Mouse (Mus musculus) urinary bladder, postnatal 36 days (tissue): ENCODE measurements around the gene Nap1l1.
"Not testable (repeated sequence)": the region's sequence is repeated elsewhere in the genome, so short reads cannot be mapped to it uniquely, and the experiment has no call there.

Experiments used
- DNase-seq, 2 experiments: peaks; one replicate each; pipeline ENCODE4 v3.0.0; 2022; ENCODE audit warnings: low spot score in 2 of 2, mixed read lengths in 1 of 2

Gene Nap1l1

DNA sequence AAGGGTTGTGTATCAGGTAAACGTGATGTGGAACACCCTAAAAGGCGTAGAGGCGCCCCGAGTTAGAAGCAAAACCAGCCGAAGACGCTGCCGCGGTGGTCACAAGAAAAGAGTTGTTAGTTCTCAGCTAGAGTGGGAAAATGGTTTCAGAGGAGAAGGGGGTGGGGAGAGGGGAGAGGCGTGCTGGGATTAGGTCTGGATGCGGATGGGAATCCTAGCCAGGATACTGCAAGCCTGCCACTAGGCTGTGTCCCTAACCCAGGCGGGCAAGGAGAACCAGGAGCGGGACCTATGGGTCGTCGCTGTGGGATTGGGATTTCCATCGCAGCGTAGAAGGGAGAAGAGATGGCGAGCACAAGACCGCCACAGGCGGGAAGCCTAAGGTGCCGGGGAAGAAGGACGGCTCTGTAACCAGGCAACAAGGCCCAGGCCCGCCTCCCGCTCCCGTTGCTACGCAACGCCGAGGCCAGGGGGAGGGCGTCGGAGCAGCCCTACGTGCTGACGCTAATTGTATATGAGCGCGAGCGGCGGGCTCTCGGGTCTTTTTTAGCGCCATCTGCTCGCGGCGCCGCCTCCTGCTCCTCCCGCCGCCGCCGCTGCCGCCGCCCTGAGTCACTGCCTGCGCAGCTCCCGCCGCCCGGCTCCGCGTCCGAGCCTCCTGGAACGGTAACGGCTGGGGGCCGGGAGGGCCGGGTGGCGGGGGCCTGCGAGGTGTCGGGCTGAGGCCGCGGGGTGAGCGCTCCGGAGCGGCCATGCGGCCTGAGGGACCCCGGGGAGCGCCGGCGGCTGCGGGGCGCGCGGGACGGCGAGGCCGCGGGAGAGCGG lies at the start of gene Nap1l1:
Gene Nap1l1, plus strand, starts transcription at position 538 of the 825 bp plus-strand sequence.
- DNase-seq = peak; percentile 96

DNA sequence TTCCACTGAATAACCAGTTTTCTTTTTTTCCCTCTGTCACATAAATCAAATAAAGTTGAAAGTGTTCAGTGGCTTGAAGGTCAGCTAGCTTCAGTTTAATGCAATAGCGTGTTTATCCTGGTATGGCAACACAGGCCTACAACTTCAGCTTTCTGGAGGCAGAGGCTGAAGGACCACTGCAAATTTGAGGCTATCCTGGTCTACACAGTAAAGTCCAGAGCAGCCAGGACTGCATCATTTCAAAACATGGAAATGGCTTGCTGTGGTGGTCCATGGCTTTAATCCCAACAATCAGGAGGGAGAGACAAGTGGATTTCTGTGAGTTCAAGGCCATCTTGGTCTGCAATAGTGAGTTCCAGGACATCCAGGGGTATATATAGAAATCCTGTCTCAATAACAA lies 46.5 kb upstream of the Nap1l1 start:
- DNase-seq = no peak

- no peak for DNase-seq
Measured at GRCm38 (mm10) chr10:111433502-111433901, 39.5 kb upstream of the Nap1l1 start.

GRCm38 (mm10) chr10:111441034-111441440 lies 32.0 kb upstream of the Nap1l1 start:
- no peak for DNase-seq

GRCm38 (mm10) chr10:111444199-111444598 lies 28.8 kb upstream of the Nap1l1 start:
- no peak for DNase-seq

DNA sequence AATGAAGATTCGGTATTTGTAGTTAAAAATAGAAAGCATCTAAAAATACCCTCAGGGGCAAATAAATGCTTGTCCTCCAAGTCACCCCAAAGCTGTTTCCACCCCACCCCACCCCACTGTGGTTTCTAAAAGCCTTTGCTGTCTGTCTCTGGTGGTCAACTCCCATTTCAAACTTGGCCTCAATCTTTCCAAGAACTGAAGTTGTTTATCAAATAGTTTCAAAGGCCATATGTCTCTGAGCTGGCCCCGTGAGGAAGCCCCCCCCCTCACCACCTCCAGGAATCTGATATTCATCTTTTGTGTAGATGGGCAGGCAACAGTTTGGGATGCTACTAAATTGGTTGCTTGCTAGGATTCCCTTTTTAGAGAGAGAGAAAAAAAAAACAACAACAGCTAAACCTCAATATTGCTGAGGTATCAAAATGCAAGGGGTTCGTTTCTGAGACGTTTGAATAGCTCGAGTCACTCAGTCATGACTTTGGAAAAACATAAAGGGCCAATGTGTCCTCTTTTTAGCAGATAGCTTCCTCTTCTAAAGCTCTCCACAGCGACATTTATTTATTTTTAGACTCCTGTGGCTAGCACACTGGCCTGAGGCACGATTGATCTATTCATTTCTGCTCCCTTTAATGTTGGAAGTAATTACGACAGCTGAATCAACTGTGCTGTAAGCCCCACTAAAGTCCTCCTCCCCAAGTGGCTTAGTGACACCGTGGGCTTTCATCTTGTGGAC lies 26.9 kb upstream of the Nap1l1 start:
- no peak for DNase-seq

- DNase-seq = not testable (repeated sequence)
Measured at GRCm38 (mm10) chr10:111446672-111447008, 26.4 kb upstream of the Nap1l1 start.

- not testable (repeated sequence) for DNase-seq
Measured at GRCm38 (mm10) chr10:111449662-111450061, 23.4 kb upstream of the Nap1l1 start.

- no peak for DNase-seq
Measured at GRCm38 (mm10) chr10:111451683-111452322, 21.2 kb upstream of the Nap1l1 start.

DNA sequence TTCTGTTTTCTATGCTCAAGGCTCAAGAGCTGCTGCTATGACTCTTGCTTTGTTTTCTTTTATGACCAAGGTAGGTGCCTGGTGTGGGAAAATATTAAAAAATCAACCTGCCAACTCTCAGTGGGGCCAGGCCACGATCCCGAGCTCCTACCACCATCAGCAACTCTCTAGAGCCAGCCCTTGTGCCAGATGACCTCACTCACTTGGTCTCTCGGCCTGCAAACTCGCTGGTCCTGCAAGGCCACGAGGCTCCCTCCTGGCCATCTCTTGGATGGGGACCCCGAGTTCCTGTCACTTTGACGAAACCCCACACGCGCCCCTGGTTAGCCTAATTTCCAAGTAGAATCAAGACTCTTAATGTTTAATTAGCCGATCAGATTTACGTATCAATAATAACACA lies 20.6 kb upstream of the Nap1l1 start:
- DNase-seq = no peak

DNA sequence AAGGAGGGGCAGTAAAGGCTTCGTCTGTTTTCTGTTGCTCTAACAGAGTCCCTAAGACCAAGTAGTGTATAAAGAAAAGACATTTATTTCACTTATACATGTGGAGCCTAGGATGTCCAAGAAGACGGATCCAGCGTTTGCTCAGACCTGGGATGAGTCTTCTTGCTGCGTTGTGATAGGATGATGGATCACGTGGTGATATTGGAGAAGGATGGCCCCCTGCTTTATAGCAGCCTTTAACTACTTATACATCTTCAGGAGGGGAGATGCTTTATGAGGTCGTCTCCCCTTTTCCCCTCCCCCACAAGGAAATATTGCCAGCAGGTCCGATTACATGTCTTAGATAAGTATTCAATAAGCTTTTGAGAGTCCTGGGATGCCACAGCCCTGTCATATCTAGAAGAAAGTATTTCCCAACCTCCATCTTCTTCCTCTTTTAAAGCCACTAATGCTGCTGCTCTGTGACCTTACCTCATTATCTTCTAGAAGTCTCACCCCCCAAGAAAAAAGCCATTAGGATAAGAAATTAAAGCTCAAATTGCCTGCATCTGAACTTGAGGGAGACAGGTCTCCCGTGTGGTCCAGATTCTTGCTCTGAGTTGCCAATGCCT lies 18.2 kb upstream of the Nap1l1 start:
- no peak for DNase-seq

DNA sequence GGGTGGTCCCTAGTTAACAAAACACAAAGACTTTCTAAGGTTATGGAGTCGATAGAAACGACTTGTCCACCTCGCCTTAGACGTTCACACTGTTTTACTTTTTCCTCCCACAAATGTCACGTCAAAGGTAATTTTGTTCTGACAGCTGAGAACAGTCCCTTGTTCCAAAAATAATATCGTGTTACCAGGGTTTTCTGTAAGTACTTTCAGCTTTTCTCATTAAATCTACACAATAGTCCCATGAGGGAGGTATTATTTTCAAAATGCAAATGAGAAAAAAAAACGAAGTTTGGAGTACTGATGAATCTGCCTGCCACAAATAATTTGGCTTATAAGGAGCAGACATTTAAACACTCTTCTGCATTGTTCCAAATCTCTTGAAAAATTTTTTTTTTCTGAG lies 14.9 kb upstream of the Nap1l1 start:
- no peak for DNase-seq

DNA sequence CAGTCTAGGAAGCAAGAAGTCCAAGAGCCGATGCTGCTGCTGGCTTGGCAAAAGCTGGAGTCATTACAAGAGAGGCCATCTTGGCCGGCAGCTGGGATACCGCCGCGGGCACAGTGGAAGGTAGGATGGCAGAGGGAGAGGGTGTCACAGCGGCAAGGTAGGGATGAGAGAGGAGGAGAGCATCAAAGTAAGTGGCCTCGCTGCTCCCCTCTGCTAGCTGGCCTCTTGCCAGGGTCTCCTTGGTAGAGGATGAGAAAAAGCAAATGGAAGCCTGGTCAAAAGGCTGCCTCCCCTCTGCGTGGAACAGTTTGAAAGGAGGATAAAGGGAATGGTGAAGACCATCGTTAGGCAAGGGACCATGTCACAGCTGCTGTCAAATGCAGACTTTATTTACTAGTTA lies 14.0 kb upstream of the Nap1l1 start:
- no peak for DNase-seq

DNA sequence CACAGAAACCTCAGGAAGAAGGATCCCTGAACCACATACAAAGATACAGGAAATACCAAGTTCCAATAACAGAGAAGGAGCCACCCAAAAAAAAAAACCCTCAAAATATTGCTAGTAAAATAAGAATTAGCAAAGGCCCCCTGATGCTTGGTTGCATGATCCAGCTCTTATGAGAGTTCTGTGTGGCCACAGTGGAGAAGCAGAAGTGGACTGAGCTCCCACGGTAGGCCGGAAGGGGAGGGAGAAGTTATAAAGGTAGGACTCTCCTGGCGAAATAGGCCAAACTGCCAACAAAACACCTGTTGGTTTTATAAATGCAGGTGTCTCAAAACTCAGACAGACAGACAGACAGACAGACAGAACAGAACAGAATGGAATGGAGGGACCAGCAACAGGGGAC lies 13.1 kb upstream of the Nap1l1 start:
- no peak for DNase-seq

DNA sequence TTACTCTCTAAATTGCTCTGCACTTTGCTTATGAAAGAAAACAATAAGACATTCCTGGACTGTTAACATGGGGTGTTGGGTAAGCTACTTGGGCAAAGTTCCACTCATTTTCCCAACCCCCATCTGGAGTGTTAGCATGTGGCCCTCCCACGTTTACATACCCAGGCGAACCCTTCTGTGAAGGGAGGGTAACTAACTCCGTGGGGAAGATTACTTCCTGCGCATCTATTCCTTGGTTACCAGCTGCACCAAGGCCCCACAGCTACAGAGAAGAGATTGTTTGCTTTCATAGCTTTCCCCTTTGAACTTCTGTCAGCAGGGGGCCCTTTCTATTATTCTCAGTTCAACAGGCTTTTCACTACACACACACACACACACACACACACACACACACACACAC lies 12.6 kb upstream of the Nap1l1 start:
- no peak for DNase-seq

GRCm38 (mm10) chr10:111464833-111465232 lies 8.2 kb upstream of the Nap1l1 start:
- DNase-seq = no peak

DNA sequence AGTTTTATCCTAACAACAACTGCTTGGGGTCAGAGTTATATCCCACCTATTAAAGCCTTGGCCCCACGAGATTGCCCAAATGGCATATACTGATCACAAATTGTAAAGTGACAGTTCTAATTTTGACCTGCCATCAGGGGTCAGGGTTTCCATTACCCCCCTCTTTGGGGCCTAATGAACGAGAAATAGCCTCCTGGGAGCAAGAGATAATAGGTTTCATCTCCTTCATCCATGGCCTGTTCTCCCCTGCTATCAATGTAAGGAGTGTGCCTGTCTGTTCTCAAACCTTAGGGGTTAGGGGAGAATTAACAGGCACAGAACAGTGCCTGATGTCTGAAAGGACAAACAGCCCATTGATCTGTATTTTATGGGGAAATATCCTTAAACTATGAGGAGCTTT lies 7.6 kb upstream of the Nap1l1 start:
- DNase-seq = no peak

DNA sequence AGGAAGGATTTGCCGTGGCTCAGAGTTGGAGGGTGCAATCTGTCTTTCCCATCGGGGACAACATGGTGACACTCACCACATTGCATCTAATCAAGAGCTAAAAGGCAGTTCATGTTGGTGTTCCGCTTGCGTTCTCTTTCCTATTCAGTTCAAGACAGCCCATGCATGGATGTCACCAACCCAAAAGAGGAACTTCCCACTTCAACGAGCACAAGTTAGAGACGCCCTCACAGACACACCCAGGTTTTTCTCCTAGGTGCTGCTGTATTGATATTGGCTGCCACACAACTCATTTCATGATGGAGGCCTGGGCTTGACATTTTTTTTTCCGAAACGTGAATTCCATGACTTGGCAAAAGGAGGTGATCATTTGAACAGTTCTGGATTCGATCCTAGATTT lies 1.9 kb upstream of the Nap1l1 start:
- DNase-seq = no peak

GRCm38 (mm10) chr10:111473511-111474371 lies 718 bp downstream of the Nap1l1 start:
- peak in 1 of 2 experiments; percentile 4 for DNase-seq

DNA sequence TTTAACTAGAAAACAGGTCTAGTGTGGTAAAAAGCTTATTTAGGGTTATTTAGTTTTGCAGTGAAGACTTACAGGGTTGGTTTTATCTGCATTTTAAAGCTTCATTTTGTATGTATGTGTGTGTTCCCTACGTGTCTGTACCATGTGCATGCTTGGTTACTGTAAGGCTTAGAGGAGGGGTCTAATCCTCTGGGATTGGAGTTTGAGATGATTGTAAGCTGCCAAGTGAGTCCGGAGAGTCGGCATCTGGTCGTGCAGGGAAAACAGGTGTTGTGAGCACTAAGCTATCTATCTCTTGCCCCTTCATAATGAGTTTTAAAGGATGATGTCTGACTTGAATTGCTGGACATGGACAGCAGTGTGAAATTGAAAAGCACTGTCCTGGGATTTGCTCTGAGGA lies 3.3 kb downstream of the Nap1l1 start:
- DNase-seq = no peak

DNA sequence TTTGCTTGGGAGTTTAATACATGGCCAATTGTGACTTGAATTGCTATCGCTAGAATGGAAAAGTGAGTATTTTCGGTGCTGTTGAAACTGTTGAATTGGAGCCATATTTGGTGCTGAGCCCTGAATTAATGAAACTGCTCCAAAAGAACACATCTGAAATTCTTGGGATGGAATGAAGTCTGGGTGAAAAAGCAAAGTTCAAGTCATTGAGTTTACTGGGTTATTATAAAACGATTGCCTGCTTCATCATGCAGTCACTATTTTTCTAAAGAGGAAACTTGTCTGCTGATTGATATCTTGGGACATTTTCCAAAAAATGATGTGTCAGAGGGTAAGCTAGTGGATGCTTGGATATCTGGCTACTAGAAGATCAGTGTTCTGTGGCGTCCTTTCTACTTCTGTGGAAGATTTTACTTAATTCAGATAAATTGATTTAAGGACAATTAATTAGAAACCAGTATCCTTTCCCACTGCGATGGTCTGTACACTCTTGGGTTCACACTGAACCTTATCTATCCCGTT lies 4.0 kb downstream of the Nap1l1 start:
- no peak for DNase-seq
